Mouse (Mus musculus): ENCODE data around the gene 1110059E24Rik.
"Not testable (repeated sequence)": the region's sequence is repeated elsewhere in the genome, so short reads cannot be mapped to it uniquely, and the experiment has no call there.

Gene 1110059E24Rik

DNA sequence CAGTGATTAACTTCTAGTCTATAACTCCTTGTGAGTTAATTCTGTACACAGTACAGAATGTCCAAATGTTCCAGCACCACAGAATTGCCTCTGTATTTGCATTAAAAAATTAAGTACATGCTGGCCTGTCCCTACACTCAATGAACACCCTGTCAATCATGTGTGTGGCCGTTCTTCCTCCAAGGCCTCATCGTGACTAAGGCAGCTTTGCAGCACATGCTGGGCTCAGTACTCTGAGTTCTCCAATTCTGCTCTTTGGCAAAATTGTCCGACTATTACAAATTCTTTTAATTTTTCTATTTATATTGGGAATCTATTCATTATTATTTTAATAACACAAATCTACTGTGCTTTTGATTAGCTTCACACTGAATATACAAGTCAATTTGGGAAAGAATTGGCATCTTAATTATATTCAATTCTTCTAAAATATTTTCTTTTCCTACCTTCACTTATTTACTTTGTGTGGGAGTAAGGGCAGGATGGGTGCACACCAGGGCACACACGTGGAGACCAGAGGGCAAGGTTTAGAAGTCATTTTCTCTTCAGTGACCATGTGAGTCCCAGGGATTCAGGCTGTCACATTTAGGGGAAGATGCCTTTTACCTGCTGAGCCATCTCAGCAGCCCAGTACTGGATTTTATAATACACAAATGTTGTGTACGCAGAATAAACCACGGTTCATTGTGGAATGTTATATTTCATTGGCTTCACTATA, 26.3 kb downstream of the 1110059E24Rik start:
- no peak for DNase-seq (ENCODE audit: low spot score)

DNA sequence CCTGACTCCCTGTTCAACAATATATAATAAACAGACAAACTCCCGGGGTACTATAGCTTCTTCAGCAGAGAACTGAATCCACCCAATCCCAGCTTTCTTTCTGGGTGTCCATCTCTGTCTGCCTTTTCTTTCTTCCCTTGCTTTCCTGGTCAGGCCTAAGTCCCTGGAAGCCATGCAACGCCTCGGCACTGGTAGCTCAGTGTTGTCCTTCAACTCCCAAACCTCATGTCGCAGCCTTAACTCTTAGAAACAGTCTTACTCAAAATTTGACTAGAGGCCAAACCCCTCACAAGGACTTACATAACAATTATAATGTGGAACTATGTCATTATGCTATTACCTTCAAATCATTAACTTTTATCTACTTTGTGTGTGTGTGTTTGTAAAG, 28.6 kb downstream of the 1110059E24Rik start:
- no peak for DNase-seq (ENCODE audit: low spot score)

- no peak for DNase-seq (ENCODE audit: low spot score)
These were observed 29.2 kb downstream of the 1110059E24Rik start for GRCm38 (mm10) chr19:21623410-21624147.

DNA sequence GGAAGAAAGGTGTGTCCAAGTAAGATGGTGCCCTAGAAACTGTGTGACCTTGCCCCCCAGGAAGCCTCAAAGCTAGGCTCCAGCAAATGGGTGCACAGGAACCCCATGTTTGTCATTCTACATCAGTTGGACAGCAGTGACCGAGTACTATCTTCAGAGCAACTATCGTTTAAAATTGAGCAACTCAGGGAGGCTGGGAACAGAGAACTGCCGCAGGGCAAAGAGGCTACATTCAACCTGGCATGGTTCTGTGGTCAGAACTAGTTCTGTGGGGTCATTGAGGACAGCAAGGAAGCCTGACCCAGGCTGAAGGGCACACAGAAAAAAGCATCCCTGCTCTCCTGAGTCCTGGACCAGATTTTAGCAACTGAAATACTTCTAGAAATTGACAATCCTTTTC, 37.0 kb downstream of the 1110059E24Rik start:
- DNase-seq (ENCODE audit: low spot score) = no peak

DNA sequence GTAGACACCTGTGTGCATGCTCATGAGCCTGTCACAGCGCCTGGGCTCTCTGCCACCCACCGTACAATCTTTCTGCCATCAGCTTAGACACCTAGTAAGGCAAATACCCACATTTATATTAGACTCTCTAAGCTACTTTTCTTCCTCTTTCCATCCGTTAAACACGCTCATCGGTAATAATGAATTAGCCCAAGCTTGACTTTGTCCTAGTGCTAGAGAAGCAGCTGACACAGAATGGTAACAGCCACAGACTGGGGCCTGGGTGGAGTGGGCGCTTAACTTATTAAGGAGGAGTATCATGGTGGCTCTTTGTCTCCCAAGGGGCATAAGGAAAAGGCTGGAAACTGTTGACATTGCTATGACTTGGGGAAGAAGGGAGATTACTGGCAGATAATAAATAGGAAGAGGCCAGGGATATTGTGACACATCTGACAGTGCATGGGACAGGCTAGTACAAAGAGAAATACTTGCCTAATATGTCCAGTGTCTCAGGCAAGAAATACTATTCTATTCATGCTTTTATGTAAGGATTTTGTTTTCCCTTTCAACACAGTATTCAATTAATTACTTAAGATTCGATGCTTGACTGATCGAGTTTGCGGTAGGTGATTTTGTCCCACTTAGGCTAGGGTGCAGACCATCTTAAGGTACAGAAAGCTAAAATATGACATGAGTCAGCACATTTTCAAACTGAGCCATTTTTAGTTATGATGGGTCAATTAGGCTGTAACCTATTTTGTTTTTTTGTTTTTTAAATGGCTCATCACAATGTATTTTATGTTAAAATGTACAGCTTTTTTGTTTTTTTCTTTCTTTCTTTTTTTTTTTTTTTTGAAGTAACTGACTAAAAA, 40.8 kb downstream of the 1110059E24Rik start:
- no peak for DNase-seq (ENCODE audit: low spot score)

DNA sequence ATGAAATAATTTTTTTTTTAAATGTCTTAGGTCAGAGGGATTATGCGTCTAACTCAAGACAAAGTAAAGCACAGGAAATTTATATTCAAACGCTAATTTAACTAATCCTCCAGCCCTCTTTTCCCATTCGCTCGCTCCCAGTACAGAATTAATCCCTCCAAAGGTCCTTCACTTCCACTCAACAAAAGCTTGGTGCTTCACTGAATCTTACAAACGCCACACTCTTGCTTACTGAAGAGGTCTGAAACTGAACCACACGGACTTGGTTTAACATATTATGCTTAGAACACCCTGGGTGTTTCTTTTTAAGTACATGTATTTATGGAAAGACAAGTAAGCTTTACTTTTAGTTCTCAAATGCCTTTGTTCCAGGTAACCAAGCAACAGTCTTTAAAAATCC, 41.5 kb downstream of the 1110059E24Rik start:
- no peak for DNase-seq (ENCODE audit: low spot score)

DNA sequence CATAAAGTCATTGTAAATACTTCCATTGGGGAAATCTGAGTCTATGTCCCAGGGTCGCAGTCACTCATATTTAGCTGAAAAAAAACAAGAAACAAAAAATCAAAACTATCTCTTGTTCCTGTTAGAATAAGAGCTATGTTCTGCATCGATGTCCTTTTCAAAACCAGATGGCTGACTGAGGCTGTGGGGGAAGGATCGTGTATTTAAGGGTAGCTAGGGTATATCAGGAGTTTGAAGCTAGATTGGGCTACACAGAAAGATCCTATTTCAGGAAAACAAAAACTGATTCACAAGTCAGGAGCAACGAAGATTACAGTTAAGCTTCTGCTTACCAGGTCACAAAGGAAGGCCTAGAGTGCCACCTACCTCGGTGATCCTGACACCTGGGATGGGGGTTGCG, 42.5 kb downstream of the 1110059E24Rik start:
- DNase-seq (ENCODE audit: low spot score) = no peak

GRCm38 (mm10) chr19:21605294-21605693, 47.5 kb downstream of the 1110059E24Rik start:
- no peak for DNase-seq (ENCODE audit: low spot score)

DNA sequence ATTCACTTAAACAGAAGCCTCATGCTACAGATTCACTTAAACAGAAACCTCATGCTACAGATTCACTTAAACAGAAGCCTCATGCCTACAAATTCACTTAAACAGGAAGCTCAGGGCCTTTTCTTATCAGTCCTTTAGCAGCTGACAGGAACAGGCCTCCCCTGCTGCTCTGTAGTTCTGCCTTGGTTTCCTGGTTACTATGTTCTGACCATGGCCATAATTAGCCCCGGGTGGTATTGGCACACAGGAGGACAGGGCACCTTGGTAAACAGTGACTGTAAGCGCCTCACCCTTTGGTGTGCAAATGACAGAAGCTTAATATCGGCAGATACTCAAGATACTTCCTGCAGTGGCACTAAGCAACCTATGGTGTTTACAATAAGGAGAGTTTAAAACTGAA, 48.9 kb downstream of the 1110059E24Rik start:
- no peak for DNase-seq (ENCODE audit: low spot score)

GRCm38 (mm10) chr19:21601541-21602101, 51.2 kb downstream of the 1110059E24Rik start:
- DNase-seq (ENCODE audit: low spot score) = no peak

DNA sequence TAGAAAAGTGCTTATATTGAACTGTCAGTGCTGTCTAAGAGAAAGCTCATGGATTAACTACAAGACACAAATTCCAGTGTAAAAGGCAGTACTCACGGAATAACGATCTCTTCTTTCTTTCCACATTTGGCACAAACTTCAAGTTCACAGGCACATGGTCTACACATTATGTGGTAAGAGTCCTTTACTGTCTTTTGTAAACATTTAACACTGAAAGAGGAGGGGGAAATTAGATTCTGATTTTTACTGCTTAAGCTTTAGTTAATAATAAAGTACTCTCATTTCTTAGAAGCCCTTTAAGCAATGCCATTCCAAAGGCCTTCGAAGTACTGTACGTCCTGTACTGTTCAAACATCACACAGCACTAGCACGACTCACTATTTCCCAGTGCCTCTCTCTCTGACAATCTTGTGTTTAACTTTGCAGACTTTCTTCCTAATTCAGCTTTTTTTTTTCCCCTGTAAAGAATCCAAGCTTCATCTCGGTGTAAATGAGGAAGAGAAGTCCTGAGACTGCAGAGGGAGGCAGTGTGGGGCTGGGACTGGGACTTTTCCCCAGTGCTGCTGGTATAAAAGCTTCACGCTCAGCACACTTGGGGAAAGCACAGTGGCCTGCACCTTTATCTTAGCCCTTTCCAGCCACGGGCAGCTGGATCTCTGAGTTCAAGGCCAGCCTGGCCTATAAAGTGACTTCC, 54.0 kb downstream of the 1110059E24Rik start:
- no peak for DNase-seq (ENCODE audit: low spot score)

DNA sequence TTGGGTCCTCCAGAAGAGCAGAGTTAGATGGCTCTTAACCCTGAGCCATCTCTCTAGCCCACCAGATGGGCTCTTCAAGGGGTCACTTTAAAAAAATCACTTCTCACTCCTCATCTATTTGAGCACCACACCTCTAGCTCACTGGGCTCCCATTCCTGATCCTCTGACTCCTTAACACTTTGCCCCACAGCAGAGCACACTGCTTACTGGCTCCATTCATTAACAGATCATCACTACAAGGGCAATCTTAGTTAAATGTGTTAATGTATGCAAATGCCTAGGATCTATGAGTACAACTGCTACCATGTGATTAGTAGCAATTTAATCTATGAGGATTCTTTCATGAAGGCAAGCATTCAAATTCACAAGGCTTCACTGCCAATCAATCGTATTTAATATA, 58.1 kb downstream of the 1110059E24Rik start:
- no peak for DNase-seq (ENCODE audit: low spot score)

DNA sequence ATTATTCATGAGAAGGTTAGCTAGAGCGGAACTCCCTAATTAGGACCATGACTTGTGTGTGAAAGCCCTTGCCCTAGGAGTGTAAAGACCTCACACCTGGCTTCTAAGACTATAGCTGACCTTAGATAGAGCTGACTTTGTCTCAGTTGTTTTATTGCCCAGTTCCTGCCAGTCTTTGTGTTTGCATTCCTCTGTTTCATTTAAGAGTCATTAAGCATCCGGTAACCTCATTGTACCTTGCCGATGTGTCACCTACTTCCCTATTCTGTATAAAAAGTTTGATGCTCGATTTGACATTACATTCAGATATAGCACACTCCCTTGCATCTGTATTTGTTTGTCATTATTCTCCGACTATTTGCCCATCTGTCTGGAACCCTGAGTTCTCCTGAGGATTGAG, 60.6 kb downstream of the 1110059E24Rik start:
- DNase-seq (ENCODE audit: low spot score) = not testable (repeated sequence)

DNA sequence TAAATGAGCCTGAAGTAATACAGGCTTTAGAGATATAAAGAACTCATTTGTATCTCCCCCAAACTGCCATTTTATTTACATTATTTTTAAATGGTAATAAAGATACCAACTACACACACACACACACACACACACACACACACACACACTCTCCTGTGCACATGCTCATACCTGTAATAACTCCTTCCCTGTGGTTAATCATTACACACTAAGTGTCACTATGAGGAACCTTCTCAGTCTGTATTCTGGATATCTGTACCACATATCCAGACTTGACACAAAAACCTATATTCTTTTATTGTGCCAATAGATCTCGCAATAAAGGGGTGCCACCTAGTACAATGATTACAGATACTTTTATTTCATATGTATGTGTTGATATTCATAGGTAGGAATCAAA, 62.9 kb downstream of the 1110059E24Rik start:
- DNase-seq (ENCODE audit: low spot score) = no peak

DNA sequence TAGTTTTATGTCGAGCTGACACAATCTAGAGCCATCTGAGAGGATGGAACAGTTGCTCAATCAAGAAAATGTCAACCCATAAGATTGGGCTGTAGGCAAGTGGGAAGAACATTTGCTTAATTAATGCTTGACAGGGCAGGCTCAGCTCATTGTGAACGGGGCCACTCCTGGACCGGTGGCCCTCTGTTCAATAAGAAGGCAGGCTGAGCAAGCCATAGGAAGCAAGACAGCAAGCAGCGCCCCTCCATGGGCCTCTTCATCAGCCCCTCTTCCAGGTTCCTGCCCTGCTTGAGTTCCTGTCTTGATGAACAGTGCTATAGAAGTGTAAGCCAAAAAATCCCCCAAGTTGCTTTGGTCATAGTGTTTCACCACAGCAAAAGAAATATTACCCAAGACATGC, 65.2 kb downstream of the 1110059E24Rik start:
- DNase-seq (ENCODE audit: low spot score) = no peak

DNA sequence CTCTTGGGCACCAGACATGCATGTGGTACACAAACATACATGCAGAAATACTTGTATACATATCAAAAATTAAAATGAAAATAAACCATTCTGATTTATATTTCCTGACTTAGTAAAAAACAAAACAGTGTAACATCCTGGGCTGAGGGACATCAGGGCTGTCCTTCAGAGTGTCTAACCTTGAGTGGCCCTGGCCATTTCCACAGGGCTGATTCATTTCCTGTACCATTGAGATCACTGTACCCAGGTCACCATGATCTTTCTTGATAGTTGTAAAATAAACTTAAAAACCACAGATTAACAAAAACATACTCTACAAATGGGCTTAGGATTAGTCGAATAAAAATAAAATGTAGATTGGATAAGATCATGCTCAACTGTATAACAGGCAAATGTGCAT, 66.2 kb downstream of the 1110059E24Rik start:
- no peak for DNase-seq (ENCODE audit: low spot score)

DNA sequence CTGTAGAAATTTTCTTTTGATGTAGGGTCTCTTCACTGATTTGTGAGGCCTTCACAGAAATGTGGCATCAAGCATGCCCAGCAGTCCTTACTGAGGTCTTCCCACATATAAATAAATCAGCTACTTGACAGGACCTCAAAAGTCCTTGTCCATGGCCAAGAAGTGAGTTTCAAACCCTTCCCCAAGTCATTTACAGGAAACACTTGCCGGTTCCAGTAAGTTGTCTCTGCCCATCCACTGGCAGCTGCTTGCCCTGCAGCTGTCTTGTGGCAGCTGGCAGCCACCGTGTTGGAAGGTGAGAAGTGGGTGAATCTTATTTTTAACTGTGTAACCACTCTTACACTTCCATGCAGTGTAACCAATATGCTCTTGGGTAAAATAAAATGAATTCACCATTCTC, 66.9 kb downstream of the 1110059E24Rik start:
- no peak for DNase-seq (ENCODE audit: low spot score)

- DNase-seq (ENCODE audit: low spot score) = no peak
These were observed 68.8 kb downstream of the 1110059E24Rik start for GRCm38 (mm10) chr19:21583986-21584385.

GRCm38 (mm10) chr19:21583523-21583984, 69.2 kb downstream of the 1110059E24Rik start:
- DNase-seq (ENCODE audit: low spot score) = no peak

DNA sequence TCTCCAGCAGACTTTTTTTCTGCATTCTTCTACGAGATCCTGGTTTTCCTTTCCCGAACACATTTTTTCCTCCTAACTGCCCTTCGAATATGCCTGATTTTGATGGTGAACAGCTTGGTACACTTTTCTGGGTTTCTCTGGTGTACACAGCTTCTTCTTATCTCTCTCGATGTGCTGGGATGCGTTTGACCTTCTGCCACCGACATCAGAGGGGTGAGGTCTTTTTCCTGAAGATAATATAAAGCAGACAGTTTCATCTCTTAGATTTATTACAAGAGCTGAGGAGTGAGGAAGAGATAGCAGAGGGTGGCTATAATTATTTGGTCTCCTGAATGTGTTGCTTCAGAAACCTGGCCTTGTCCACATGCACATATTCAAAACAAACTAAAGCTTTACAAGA, 71.4 kb downstream of the 1110059E24Rik start:
- no peak for DNase-seq (ENCODE audit: low spot score)

DNA sequence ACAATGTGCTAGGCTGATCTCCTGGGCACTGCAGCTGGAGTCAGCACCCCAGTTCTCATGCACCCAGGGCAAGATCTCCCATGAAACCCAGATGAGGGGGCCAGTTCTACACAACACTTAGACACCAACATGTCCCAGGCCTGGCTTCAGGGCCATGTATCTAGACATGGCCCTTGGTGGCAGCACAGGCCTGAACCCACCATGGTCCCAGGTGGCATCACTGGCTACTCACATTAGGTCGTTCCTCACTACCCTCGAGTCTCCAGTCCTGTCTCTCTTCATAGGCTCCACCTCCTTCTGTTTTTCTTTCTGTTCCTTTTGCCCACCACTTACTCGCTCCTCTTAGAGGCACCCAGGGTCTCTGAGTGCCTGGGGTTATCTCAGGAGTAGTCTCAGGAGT, 72.9 kb downstream of the 1110059E24Rik start:
- no peak for DNase-seq (ENCODE audit: low spot score)

DNA sequence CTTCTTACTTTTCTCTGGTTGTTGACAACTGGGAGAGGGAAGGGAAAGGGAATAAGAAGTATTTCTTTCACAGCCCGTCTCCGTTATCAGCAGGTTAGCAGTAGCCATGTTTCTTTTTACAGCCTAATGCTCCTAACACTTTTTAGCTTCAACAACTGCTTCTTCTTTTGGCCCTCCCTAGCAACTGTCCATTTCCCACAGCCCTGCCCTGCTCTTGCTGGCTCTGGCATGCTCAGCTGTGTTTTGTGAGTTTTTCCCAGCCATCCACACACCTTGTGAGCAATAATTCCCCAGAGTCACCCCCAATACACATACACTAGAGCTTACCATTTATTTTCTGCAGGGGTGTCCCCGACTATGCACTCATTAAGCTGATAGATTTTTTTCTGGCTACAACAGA, 75.3 kb downstream of the 1110059E24Rik start:
- DNase-seq (ENCODE audit: low spot score) = no peak

Data from urinary bladder, postnatal 10 days (tissue).